Mouse (Mus musculus) kidney, embryonic 14.5 days (tissue): ENCODE data around the gene Wnt7a. TPM values are rescaled to one million over a fixed set of nuclear protein-coding genes. Genes with fewer than 3 reads are reported as not detected.

Source experiments
- ATAC-seq: fragments of 200-750 bp; cut with Nextera tagmentation; 2 replicates; pipeline ENCODE4 v1.8.0; 2017; ENCODE audit warnings: moderate number of reproducible peaks, mild to moderate bottlenecking, moderate TSS enrichment, moderate library complexity; ENCODE audit not compliant: low FRiP score, low TSS enrichment
- H3K27ac ChIP-seq: fragments of 300-500 bp; sonication (generic); 2 replicates; pipeline ENCODE4 v1.5.1; 2014; ENCODE audit warnings: low read depth, mild to moderate bottlenecking, low read length, moderate library complexity, mixed read lengths
- H3K27me3 ChIP-seq: fragments of 300-500 bp; sonication (generic); 2 replicates; pipeline ENCODE4 v1.6.1; 2014; ENCODE audit warnings: mild to moderate bottlenecking, low read length; ENCODE audit not compliant: control insufficient read depth, insufficient read depth
- H3K36me3 ChIP-seq: fragments of 300-500 bp; sonication (generic); 2 replicates; pipeline ENCODE4 v1.6.1; 2014; ENCODE audit warnings: low read length, mixed read lengths; ENCODE audit not compliant: control insufficient read depth, insufficient read depth
- H3K4me1 ChIP-seq: fragments of 300-500 bp; sonication (generic); 2 replicates; pipeline ENCODE4 v1.6.1; 2014; ENCODE audit warnings: low read length, mixed read lengths; ENCODE audit not compliant: control insufficient read depth, insufficient read depth
- H3K4me2 ChIP-seq: fragments of 300-500 bp; sonication (generic); replicated peaks from 2 replicates; pipeline ENCODE4 v1.6.1; 2014; ENCODE audit warnings: low read depth, mild to moderate bottlenecking, low read length
- H3K4me3 ChIP-seq: fragments of 300-500 bp; sonication (generic); 2 replicates; pipeline ENCODE4 v1.5.1; 2014; ENCODE audit warnings: mild to moderate bottlenecking, low read length
- H3K9ac ChIP-seq: fragments of 300-500 bp; sonication (generic); 2 replicates; pipeline ENCODE4 v1.6.1; 2014; ENCODE audit warnings: low read depth, mild to moderate bottlenecking, low read length, moderate library complexity
- H3K9me3 ChIP-seq: fragments of 300-500 bp; sonication (generic); 2 replicates; pipeline ENCODE4 v1.6.1; 2016; ENCODE audit warnings: low read length; ENCODE audit not compliant: control insufficient read depth
- WGBS: fragments of 180-500 bp; shearing (Covaris S2); extraction: QIAGEN DNeasy Blood & Tissue Kit; methylation state at CpG from one replicate; pipeline ENCODE4 v1.1.7; 2014; 5-methylcytosine and 5-hydroxymethylcytosine counted together
- polyA plus RNA-seq: library from polyadenylated mRNA; unstranded; fragments of >200 nt; fragmentation: Nextera tagmentation; extraction: Ambion mirVana; gene quantifications from 2 replicates; pipeline ENCODE4 v1.2.1, GENCODE M21; 2014

The Wnt7a gene
- polyA plus RNA-seq, 1 experiment from 2014 or later, result 0.22 TPM

- WGBS, result 80% methylated on average over 6 of the region's 6 CpGs
- Histone ChIP-seq H3K27ac (no peak overlapping the region), H3K4me2 (no peak overlapping the region), H3K4me3 (no peak overlapping the region), H3K27me3 (no peaks in the 10 kb centered on the region), H3K36me3 (no peaks in the 10 kb centered on the region), H3K9ac (no peak overlapping the region), H3K4me1 (no peaks in the 10 kb centered on the region), H3K9me3 (no peaks in the 10 kb centered on the region)
- ATAC-seq, result no peak
Observed at GRCm38 (mm10) chr6:91358866-91359656, 52.1 kb downstream of the Wnt7a start.

GRCm38 (mm10) chr6:91358394-91358793 lies 52.8 kb downstream of the Wnt7a start:
- H3K4me2 ChIP-seq, result no peak overlapping the region
- no peaks in the 10 kb centered on the region for H3K36me3 ChIP-seq
- no peak overlapping the region for H3K4me3 ChIP-seq
- H3K9me3 ChIP-seq, result no peaks in the 10 kb centered on the region
- H3K9ac ChIP-seq, result no peak overlapping the region
- WGBS, result 53% methylated on average over 2 of the region's 2 CpGs
- no peak overlapping the region for H3K27ac ChIP-seq
- no peaks in the 10 kb centered on the region for H3K27me3 ChIP-seq
- H3K4me1 ChIP-seq, result no peaks in the 10 kb centered on the region
- ATAC-seq, result no peak

- Histone ChIP-seq H3K4me1 (no peaks in the 10 kb centered on the region), H3K27ac (no peak overlapping the region), H3K4me2 (no peak overlapping the region), H3K9me3 (no peaks in the 10 kb centered on the region), H3K4me3 (no peak overlapping the region), H3K9ac (no peak overlapping the region), H3K27me3 (no peaks in the 10 kb centered on the region), H3K36me3 (no peaks in the 10 kb centered on the region)
- no peak for ATAC-seq
- 50% methylated on average over 13 of the region's 13 CpGs for WGBS
Observed at GRCm38 (mm10) chr6:91357238-91357876, 53.8 kb downstream of the Wnt7a start.

- no peak overlapping the region for H3K4me2 ChIP-seq
- no peaks in the 10 kb centered on the region for H3K36me3 ChIP-seq
- no peak overlapping the region for H3K4me3 ChIP-seq
- no peaks in the 10 kb centered on the region for H3K27me3 ChIP-seq
- no peak for ATAC-seq
- no peaks in the 10 kb centered on the region for H3K9me3 ChIP-seq
- no peaks in the 10 kb centered on the region for H3K4me1 ChIP-seq
- no peak overlapping the region for H3K27ac ChIP-seq
- 43% methylated on average over 9 of the region's 9 CpGs for WGBS
- H3K9ac ChIP-seq, result no peak overlapping the region
Observed at GRCm38 (mm10) chr6:91349620-91350019, 61.5 kb downstream of the Wnt7a start.

- 24% methylated on average over 7 of the region's 7 CpGs for WGBS
- Histone ChIP-seq H3K9me3 (no peaks in the 10 kb centered on the region), H3K9ac (no peak overlapping the region), H3K27ac (no peak overlapping the region), H3K36me3 (no peaks in the 10 kb centered on the region), H3K4me2 (no peak overlapping the region), H3K4me3 (no peak overlapping the region), H3K4me1 (no peaks in the 10 kb centered on the region), H3K27me3 (no peaks in the 10 kb centered on the region)
- ATAC-seq, result peak; percentile 35; the same call in 1 of the 2 replicates
Observed at GRCm38 (mm10) chr6:91347721-91348120, 63.4 kb downstream of the Wnt7a start.

- H3K4me3 ChIP-seq, result no peak overlapping the region
- no peaks in the 10 kb centered on the region for H3K36me3 ChIP-seq
- H3K9me3 ChIP-seq, result no peaks in the 10 kb centered on the region
- no peaks in the 10 kb centered on the region for H3K4me1 ChIP-seq
- H3K4me2 ChIP-seq, result no peak overlapping the region
- no peak overlapping the region for H3K9ac ChIP-seq
- no peak for ATAC-seq
- no peaks in the 10 kb centered on the region for H3K27me3 ChIP-seq
- 52% methylated on average over 3 of the region's 3 CpGs for WGBS
- H3K27ac ChIP-seq, result no peak overlapping the region
Observed at GRCm38 (mm10) chr6:91346906-91347156, 64.3 kb downstream of the Wnt7a start.

- H3K27ac ChIP-seq, result no peak overlapping the region
- no peaks in the 10 kb centered on the region for H3K36me3 ChIP-seq
- H3K4me2 ChIP-seq, result no peak overlapping the region
- WGBS, result 44% methylated on average over 10 of the region's 10 CpGs
- no peak for ATAC-seq
- H3K4me3 ChIP-seq, result no peak overlapping the region
- H3K9me3 ChIP-seq, result no peaks in the 10 kb centered on the region
- no peaks in the 10 kb centered on the region for H3K27me3 ChIP-seq
- H3K4me1 ChIP-seq, result no peaks in the 10 kb centered on the region
- no peak overlapping the region for H3K9ac ChIP-seq
Observed at GRCm38 (mm10) chr6:91346071-91346905, 64.9 kb downstream of the Wnt7a start.

- Histone ChIP-seq H3K9ac (no peak overlapping the region), H3K9me3 (no peaks in the 10 kb centered on the region), H3K36me3 (no peaks in the 10 kb centered on the region), H3K4me2 (no peak overlapping the region), H3K4me3 (no peak overlapping the region), H3K4me1 (no peaks in the 10 kb centered on the region), H3K27ac (no peak overlapping the region), H3K27me3 (no peaks in the 10 kb centered on the region)
- 76% methylated on average over 5 of the region's 5 CpGs for WGBS
- no peak for ATAC-seq
Observed at GRCm38 (mm10) chr6:91345091-91345490, 66.1 kb downstream of the Wnt7a start.
